In the genomic region with DNA sequence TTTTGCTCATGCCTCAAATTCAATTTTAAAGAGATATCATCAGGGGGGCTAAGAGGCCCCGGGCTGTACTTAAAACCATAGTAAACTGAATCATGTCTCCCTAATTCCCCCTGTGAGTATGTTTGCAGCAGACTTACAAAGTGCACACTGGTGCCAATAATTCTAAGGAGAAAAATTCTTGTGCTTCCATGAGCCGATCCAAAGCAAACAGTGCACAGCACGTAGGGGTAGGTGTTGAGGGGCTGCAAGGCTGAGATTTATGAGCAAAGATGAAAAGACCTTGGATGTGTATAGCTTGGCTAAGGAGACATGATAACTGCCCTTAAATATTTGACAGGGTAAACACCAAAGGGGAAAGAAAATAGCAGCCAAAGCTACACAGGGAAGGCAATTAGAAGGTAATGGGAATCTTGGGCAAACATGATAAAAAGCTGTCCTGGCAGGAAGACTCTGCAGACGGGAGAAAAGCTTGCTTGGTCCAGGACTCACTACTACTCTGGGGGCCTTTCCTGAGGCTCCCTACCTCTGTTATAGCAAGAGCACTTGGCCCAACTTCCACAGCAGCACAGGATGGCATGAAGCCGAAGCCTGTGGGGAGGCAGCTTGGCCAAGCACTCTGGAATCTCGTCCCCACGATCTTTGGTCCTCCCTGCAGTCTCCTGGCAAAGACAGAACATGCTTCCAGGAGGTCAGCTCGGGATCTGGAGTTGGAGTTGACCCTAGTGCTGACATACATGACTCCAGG, we compare ENCODE assay signal across 19 mouse cellular contexts.
DNase-seq lines count a peak whose midpoint lies in the region; ATAC-seq and TF ChIP-seq lines count a peak whose summit lies in the region.
"Had no signal": no experiment of that assay in that cellular context is flagged by ENCODE, and none has a peak within 500 bp of the region (broad histone marks: within the 10 kb centered on the region; RNA-seq: fewer than 3 reads in every experiment).

No protein-coding gene starts in this region.

- intact Hi-C loops in left cerebral cortex, postnatal 14 days (cut with DNase I) = no loop called here

- DNase-seq in embryonic facial prominence, embryonic 10.5 days (ENCODE audit: low spot score) = no peak
- no peak for DNase-seq in kidney, adult 2 months
- peak; percentile 86 for DNase-seq in embryonic facial prominence, embryonic 14.5 days (ENCODE audit: low spot score)
- DNase-seq in limb, embryonic 14.5 days (ENCODE audit: low spot score) = peak; percentile 51
- DNase-seq in left cerebral cortex, postnatal 14 days (ENCODE audit: low spot score in 2 of 2) = no peak
- DNase-seq: adrenal gland, postnatal 36 days; gastrocnemius, postnatal 36 days; kidney, postnatal 4 days; lung, adult 18-20 months; midbrain, embryonic 14.5 days; retina, postnatal 1 day; right cerebral cortex, postnatal 4 days; thymus, adult 18-20 months had no signal

- no peaks in the 10 kb centered on the region for H3K9me3 ChIP-seq in embryonic facial prominence, embryonic 13.5 days
- H3K9me3 ChIP-seq in embryonic facial prominence, embryonic 10.5 days = no peaks in the 10 kb centered on the region
- H3K9me3 ChIP-seq in kidney, embryonic 16.5 days (ENCODE audit: low read length) = no peaks in the 10 kb centered on the region
- no peaks in the 10 kb centered on the region for H3K9me3 ChIP-seq in embryonic facial prominence, embryonic 14.5 days (ENCODE audit: control insufficient read depth, low read length)
- H3K9me3 ChIP-seq in limb, embryonic 14.5 days (ENCODE audit: control insufficient read depth, low read length) = no peaks in the 10 kb centered on the region
- H3K9me3 ChIP-seq: embryonic facial prominence, embryonic 15.5 days; forebrain, embryonic 13.5 days had no signal

- peaks cover 10% of the 10 kb centered on the region for H3K4me1 ChIP-seq in embryonic facial prominence, embryonic 13.5 days
- peaks cover 3% of the 10 kb centered on the region; the same call in 1 of the 2 replicates for H3K4me1 ChIP-seq in embryonic facial prominence, embryonic 10.5 days
- no peaks in the 10 kb centered on the region for H3K4me1 ChIP-seq in kidney, embryonic 16.5 days (ENCODE audit: insufficient read depth, low read length)
- H3K4me1 ChIP-seq in kidney, adult 2 months (ENCODE audit: control insufficient read depth, insufficient read depth, low read length) = no peaks in the 10 kb centered on the region
- H3K4me1 ChIP-seq in embryonic facial prominence, embryonic 14.5 days (ENCODE audit: control insufficient read depth, insufficient read depth, low read length) = peaks cover 2% of the 10 kb centered on the region; the same call in 1 of the 2 replicates
- no peaks in the 10 kb centered on the region for H3K4me1 ChIP-seq in limb, embryonic 14.5 days (ENCODE audit: control insufficient read depth, insufficient read depth, low read length)
- H3K4me1 ChIP-seq: embryonic facial prominence, embryonic 15.5 days; forebrain, embryonic 13.5 days had no signal

- H3K4me3 ChIP-seq in embryonic facial prominence, embryonic 13.5 days = no peak overlapping the region
- no peak overlapping the region for H3K4me3 ChIP-seq in embryonic facial prominence, embryonic 10.5 days
- H3K4me3 ChIP-seq in kidney, embryonic 16.5 days (ENCODE audit: low read length) = no peak overlapping the region
- no peak overlapping the region for H3K4me3 ChIP-seq in kidney, adult 2 months (ENCODE audit: insufficient read depth, low read depth, low read length)
- H3K4me3 ChIP-seq in embryonic facial prominence, embryonic 14.5 days (ENCODE audit: low read depth, low read length) = no peak overlapping the region
- no peak overlapping the region for H3K4me3 ChIP-seq in limb, embryonic 14.5 days (replicated peaks; ENCODE audit: low read length)
- H3K4me3 ChIP-seq: embryonic facial prominence, embryonic 15.5 days; forebrain, embryonic 13.5 days had no signal

- H3K27me3 ChIP-seq in embryonic facial prominence, embryonic 13.5 days = peaks cover 4% of the 10 kb centered on the region; the same call in 1 of the 2 replicates
- H3K27me3 ChIP-seq in embryonic facial prominence, embryonic 10.5 days (replicated peaks; ENCODE audit: low read depth, poor library complexity, severe bottlenecking) = no peaks in the 10 kb centered on the region
- no peaks in the 10 kb centered on the region for H3K27me3 ChIP-seq in kidney, embryonic 16.5 days (ENCODE audit: insufficient read depth, low read length)
- H3K27me3 ChIP-seq in kidney, adult 2 months (replicated peaks; ENCODE audit: control insufficient read depth, insufficient read depth, low read length) = no peaks in the 10 kb centered on the region
- H3K27me3 ChIP-seq in embryonic facial prominence, embryonic 14.5 days (replicated peaks; ENCODE audit: control insufficient read depth, insufficient read depth, low read length) = no peaks in the 10 kb centered on the region
- H3K27me3 ChIP-seq in limb, embryonic 14.5 days (ENCODE audit: control insufficient read depth, insufficient read depth, low read length) = no peaks in the 10 kb centered on the region
- H3K27me3 ChIP-seq: embryonic facial prominence, embryonic 15.5 days; forebrain, embryonic 13.5 days had no signal

- no peak overlapping the region for H3K4me2 ChIP-seq in embryonic facial prominence, embryonic 13.5 days
- no peak overlapping the region for H3K4me2 ChIP-seq in kidney, embryonic 16.5 days (replicated peaks; ENCODE audit: low read depth, low read length)
- H3K4me2 ChIP-seq in embryonic facial prominence, embryonic 14.5 days (ENCODE audit: low read depth, low read length) = no peak overlapping the region
- H3K4me2 ChIP-seq in limb, embryonic 14.5 days (replicated peaks; ENCODE audit: low read depth, low read length, severe bottlenecking) = no peak overlapping the region
- H3K4me2 ChIP-seq: embryonic facial prominence, embryonic 15.5 days; forebrain, embryonic 13.5 days had no signal

- 67% methylated on average over 8 of the region's 8 CpGs for WGBS in embryonic facial prominence, embryonic 13.5 days
- 85% methylated on average over 8 of the region's 8 CpGs for WGBS in embryonic facial prominence, embryonic 10.5 days
- WGBS in kidney, embryonic 16.5 days = 39% methylated on average over 8 of the region's 8 CpGs
- WGBS in kidney, adult 2 months = 48% methylated on average over 8 of the region's 8 CpGs
- 58% methylated on average over 8 of the region's 8 CpGs for WGBS in embryonic facial prominence, embryonic 14.5 days
- WGBS in limb, embryonic 14.5 days = 37% methylated on average over 8 of the region's 8 CpGs

- H3K27ac ChIP-seq in embryonic facial prominence, embryonic 13.5 days = peak overlapping the region; percentile 55; the same call in 1 of the 2 replicates
- H3K27ac ChIP-seq in embryonic facial prominence, embryonic 10.5 days (replicated peaks) = no peak overlapping the region
- H3K27ac ChIP-seq in kidney, embryonic 16.5 days (ENCODE audit: low read length) = no peak overlapping the region
- H3K27ac ChIP-seq in kidney, adult 2 months (ENCODE audit: insufficient read depth, low read depth, low read length) = no peak overlapping the region
- peak overlapping the region; percentile 29; the same call in 1 of the 2 replicates for H3K27ac ChIP-seq in embryonic facial prominence, embryonic 14.5 days (replicated peaks; ENCODE audit: low read depth, low read length)
- H3K27ac ChIP-seq in limb, embryonic 14.5 days (replicated peaks; ENCODE audit: low read depth, low read length) = no peak overlapping the region
- H3K27ac ChIP-seq: embryonic facial prominence, embryonic 15.5 days; forebrain, embryonic 13.5 days had no signal

- ATAC-seq in embryonic facial prominence, embryonic 13.5 days (ENCODE audit: insufficient number of reproducible peaks, insufficient read depth, low FRiP score, low TSS enrichment, low read depth) = peak; percentile 43; the same call in 1 of the 2 replicates
- ATAC-seq in kidney, embryonic 16.5 days (ENCODE audit: low FRiP score, low TSS enrichment) = 0 out of 2 replicates have a peak, but pooled peaks have one; percentile 49
- peak; percentile 80; the same call in 1 of the 2 replicates for ATAC-seq in embryonic facial prominence, embryonic 14.5 days (ENCODE audit: low read depth)
- ATAC-seq in limb, embryonic 14.5 days (ENCODE audit: low FRiP score, low read depth) = peak; percentile 71
- ATAC-seq: activated CD4-positive, CD25-positive, alpha-beta regulatory T cell, adult 4 months; forebrain, embryonic 13.5 days; Patski had no signal

- no peak for TF ChIP-seq POLR2A in kidney, adult 2 months (IDR thresholded peaks at IDR 0.05; ENCODE audit: low read depth, low read length)
- TF ChIP-seq POLR2A in limb, embryonic 14.5 days (IDR thresholded peaks at IDR 0.05; ENCODE audit: borderline replicate concordance, extremely low read depth, insufficient read depth, insufficient read length) = no peak

- no peak overlapping the region for H3K9ac ChIP-seq in embryonic facial prominence, embryonic 13.5 days
- H3K9ac ChIP-seq in kidney, embryonic 16.5 days (replicated peaks; ENCODE audit: low read length) = no peak overlapping the region
- H3K9ac ChIP-seq in embryonic facial prominence, embryonic 14.5 days (ENCODE audit: low read depth, low read length) = no peak overlapping the region
- no peak overlapping the region for H3K9ac ChIP-seq in limb, embryonic 14.5 days (ENCODE audit: low read depth, low read length, severe bottlenecking)
- H3K9ac ChIP-seq: embryonic facial prominence, embryonic 15.5 days; forebrain, embryonic 13.5 days had no signal

- H3K36me3 ChIP-seq in embryonic facial prominence, embryonic 13.5 days = no peaks in the 10 kb centered on the region
- H3K36me3 ChIP-seq in embryonic facial prominence, embryonic 10.5 days (replicated peaks) = no peaks in the 10 kb centered on the region
- no peaks in the 10 kb centered on the region for H3K36me3 ChIP-seq in kidney, embryonic 16.5 days (ENCODE audit: insufficient read depth, low read length)
- H3K36me3 ChIP-seq in kidney, adult 2 months (ENCODE audit: control insufficient read depth, insufficient read depth, low read length) = no peaks in the 10 kb centered on the region
- no peaks in the 10 kb centered on the region for H3K36me3 ChIP-seq in embryonic facial prominence, embryonic 14.5 days (ENCODE audit: control insufficient read depth, insufficient read depth, low read length)
- H3K36me3 ChIP-seq in limb, embryonic 14.5 days (ENCODE audit: control insufficient read depth, insufficient read depth, low read length) = no peaks in the 10 kb centered on the region
- H3K36me3 ChIP-seq: embryonic facial prominence, embryonic 15.5 days had no signal

- TF ChIP-seq CTCF in kidney, adult 2 months (conservative IDR thresholded peaks at IDR 0.05; ENCODE audit: insufficient read depth, insufficient read length, low read depth, low read length) = no peak

Comparison
In these comparisons a context has a peak if more than half of its experiments do, and no peak if none do; other contexts are left out.
1. H3K27ac ChIP-seq: peak in embryonic facial prominence, embryonic 13.5 days (single experiment) and embryonic facial prominence, embryonic 14.5 days (single experiment); none in embryonic facial prominence, embryonic 10.5 days (single experiment), kidney, embryonic 16.5 days (single experiment), kidney, adult 2 months (single experiment) and limb, embryonic 14.5 days (single experiment).
2. DNase-seq: peak in embryonic facial prominence, embryonic 14.5 days (single experiment) and limb, embryonic 14.5 days (single experiment); none in embryonic facial prominence, embryonic 10.5 days (single experiment), kidney, adult 2 months (single experiment) and left cerebral cortex, postnatal 14 days (0 of 2).
3. Peak in every context shown above with its lines, with median percentiles within 50 percentile points of each other: ATAC-seq.